Mouse (Mus musculus) left cerebral cortex, adult 11 months (tissue): ENCODE measurements around the gene Capn7.
A peak's percentile ranks its signal among the peaks of the same experiment; 100 is the strongest.

Experiments used
- DNase-seq: peaks from one replicate; pipeline ENCODE4 v3.0.0; 2022; ENCODE audit warnings: low spot score

Capn7 gene

DNA sequence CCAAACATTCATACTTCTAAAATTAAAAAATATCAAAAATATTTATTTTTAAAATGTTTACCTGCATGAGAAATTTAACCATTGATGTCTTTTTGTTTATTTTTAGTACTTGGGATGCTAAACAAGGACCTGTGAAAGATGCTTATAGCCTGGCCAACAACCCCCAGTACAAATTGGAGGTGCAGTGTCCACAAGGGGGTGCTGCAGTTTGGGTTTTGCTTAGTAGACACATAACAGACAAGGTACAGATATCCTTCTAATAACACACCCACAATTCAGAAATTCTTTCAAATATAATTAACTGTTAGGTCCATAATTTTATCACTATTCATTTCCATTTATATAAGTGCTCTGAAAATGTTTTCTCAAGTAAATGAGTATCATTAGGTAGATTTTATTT is 28.9 kb downstream of the Capn7 start:
- DNase-seq: no peak

DNA sequence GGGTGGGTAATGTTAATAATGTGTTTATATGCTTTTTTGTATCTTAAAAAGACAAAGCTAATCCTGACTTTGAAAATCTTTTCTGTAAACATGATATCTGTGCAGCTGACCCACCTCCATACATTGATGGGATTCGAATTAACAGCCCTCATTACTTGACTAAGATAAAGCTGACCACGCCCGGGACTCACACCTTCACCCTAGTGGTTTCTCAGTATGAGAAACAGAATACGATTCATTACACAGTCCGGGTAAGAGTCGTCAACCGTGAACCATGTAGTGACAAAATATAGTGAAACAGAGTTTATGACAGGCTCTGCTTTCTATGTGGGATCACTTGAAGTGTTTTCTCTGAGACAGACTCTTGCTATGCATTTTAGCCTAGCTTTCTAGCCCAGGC is 31.5 kb downstream of the Capn7 start:
- DNase-seq: no peak

DNA sequence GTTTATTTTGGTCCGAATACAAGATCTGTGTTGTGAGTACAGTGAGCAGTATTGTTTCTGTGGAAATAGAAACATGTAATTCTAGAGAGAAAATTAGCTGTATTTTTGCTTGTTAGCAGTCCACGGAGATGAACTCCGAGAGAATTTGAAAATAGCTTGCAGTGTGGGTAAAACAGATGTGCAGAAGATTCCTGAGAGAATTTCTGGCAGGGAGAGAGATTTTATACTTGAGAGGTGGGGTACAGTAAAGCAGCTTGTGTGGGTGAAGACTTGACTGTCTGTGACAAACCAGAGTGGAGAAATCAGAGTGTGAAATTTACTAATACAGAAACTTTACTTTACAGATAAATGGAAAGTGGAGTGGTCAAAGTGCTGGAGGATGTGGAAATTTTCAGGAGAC is 32.9 kb downstream of the Capn7 start:
- no peak for DNase-seq

DNA sequence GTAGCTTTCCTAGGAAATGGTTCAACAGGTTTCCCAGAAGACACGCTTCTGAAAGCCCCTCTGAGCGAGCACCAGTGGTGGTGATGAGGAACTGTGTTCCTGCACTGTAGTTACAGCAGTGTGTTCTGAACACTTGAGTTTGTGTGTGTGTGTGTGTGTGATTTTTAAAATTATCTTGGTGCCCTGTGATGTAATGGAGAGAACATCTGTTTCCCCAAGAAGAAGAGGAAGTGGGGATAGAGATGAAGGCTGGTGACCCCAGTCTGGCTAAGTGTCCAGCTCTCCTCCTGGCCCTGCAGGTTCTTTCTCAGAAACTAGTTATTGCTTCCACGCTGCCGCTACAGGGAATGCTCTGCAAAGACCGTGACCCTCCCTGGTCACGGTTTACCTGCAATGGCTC is 38.0 kb downstream of the Capn7 start:
- DNase-seq: no peak

DNA sequence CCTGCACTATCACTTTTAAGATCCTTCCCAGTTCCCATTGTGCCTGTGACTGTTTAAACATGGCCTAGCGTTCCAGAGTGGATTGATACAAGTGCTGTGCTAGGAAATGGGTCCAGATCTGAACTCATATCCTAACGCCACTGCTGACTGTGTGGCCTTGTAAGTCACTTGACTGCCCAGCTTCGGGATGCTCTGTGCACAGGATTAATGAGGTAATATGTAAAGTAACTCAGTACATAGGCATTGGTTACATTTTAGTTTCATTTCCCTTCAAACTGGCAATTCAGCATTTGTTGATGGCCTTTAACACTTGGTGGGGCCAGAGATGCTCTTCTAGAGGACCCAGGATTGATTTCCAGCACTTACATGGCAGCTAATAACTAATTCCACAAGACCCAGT is 39.9 kb downstream of the Capn7 start:
- DNase-seq: no peak

DNA sequence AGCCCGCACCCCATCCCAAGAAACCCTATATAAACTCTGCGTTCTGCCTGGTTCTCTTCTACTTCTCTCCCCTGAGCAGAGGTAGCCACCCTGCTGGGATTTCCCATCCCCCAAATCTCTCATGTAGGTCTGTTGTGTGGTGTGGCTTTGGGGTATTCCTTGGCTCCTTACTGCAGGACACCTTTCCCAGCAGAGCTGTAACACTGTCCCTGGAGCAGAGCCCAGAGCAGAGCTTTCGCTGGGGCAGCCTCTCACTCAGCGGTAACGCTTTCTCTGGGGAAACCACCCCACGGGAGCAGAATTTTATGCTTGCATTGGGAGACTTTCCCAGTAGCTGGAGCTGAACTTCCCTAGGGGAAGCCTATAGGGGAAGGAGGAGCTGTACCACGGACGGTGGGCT is 45.8 kb downstream of the Capn7 start:
- DNase-seq: no peak

DNA sequence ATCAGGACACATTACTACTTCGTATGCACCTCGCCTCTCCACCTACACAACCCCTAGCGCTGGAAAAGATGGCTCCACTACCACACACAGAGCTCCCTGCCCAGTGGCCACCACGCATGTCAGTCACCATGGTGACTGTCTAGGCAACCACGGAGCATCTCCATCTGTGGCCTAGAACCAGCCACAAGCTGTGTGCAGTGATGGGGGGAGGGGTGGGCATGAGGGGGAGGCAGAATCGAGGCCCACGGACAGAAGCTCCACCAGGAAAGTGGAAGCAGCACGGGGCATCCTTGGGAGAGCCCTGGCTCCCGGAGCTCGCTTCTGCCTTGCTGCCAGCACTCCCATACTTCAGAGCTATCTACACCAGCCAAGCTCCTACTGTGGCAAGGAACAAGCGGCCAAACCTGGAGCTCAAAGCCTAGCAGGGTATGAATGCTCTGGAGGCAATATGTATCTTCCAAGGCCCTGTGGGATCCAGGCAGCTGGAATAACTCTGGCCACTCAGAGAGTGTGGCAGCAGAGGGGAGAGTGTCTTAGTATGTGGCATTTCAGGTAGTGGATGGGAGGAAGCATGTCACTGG is 47.1 kb downstream of the Capn7 start:
- no peak for DNase-seq

DNA sequence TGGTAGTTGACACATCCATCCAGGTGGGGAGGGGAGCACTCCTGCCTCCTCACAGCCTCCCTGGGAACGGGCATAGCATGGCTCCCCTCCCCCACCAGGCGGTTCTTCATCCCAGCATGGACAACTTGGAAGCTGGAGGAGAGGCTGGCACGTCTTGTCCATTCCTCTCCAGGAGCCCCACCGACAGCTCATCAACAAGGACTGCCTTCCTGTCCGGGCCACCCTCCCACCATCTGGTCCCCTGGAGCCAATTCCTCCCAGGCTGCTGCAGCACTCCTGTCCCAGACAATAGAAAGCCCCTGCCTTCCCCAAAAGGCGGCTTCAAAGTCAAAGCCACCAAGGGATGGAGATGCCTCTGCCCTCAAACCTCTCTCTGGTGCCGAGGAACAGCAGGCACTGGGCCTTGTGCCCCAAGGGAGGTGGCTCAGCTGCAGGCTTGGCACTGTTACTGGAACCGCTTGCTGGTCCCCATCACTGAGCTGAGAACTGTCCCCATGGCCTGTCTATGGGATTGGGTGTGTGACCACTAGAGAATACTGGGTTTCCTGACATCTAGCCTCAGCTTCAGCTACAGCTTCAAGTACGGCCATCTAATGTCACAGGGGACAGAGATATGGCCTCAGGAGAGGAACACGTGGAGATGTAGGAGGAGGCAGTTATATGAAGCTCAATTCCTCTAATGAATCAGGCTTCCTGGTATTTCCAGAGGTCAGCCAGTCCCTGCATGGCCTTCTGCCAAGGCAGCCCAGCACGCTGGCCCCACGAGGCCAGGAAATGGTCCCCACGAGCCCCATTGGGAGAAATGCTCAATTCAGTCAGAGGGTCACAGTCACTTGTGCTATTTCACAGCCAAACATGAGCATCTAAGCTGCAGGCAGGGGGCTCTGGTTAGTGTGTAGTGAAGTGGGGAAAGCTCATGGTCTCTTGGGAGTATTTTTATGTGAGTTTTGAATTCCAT is 48.2 kb downstream of the Capn7 start:
- DNase-seq: no peak

DNA sequence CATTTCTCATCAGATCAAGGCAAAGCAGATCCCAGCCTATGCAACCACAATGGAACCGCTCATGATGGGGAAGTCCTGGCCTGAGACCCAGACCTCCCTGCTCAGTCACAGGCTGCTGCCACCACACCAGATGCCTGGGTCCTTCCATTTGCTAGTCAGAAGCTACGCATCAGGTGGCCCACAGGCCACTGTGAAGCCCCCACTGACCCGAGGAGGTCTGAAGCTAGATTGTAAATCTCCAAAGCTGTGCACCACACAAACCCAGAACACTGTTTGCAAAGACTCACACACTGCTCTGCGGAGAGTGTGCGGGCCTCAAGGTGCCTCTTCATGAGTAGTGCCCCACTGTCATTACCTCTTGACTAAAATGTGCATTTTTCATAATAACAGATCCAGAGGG is 49.0 kb downstream of the Capn7 start:
- DNase-seq: no peak

DNA sequence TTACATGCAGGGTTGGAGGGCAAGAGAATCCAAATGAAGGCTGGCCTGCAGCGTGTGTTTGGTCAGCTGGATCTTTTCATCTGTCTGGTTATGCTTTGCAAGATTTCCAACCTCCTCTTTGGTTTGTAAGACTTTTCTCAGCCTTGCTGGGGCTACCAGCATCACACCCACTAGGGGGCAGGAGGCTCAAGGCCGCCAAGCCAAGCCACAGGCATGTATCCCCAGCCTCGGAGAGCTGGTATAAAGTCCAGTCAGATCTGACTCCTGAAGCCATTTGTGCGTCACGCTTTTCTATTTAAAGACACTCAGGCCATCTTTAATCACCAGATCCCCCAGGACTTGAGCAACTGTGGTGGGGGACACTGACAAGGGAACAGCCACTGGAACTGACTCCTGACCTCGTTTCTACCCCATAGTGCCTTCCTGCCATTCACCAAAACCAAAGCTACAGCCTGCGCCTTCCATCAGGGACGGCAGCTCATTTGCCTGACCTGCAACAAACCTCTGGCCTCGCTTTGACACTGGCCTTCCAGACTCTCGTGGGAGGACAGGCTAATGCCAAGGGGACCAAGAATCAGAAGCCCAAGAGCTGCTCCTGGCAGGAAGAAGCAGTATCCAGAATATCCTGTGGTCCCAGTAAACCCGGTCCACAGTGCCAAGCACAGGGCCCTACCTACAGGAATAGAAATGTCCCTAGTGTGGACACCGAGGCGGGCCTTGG is 49.7 kb downstream of the Capn7 start:
- peak; percentile 64 for DNase-seq

DNA sequence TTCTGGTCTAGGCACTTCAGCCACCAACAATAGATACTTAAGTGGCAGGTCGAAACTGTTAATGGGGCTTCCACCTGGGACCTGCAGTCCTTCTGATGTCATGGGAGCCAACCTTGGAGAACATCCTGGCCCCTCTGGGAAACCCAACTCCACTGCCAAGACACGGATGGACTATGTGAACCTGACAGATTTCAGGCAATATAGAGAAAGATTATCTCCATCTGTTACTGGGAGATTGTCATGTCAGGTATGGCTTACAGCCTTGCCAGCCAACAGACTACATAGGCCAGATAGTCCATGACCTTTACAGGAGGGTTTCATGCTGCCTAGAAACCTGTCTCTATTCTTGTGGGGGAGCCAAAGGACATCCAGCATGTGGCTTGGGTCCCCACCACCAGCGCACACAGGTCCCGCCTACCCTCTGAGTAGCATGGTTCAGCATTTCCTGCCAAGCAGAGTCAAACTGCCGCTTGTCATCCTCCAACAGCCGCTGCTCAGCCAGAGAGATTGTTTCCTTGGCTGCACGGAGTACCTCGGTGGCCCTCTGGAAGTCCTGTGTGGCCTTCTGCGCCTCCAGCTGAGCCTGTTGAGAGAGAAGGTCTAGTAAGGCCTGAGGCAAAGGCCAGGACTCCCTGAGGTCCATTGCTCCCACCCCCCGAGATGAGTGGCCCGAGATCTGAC is 51.0 kb downstream of the Capn7 start:
- no peak for DNase-seq

DNA sequence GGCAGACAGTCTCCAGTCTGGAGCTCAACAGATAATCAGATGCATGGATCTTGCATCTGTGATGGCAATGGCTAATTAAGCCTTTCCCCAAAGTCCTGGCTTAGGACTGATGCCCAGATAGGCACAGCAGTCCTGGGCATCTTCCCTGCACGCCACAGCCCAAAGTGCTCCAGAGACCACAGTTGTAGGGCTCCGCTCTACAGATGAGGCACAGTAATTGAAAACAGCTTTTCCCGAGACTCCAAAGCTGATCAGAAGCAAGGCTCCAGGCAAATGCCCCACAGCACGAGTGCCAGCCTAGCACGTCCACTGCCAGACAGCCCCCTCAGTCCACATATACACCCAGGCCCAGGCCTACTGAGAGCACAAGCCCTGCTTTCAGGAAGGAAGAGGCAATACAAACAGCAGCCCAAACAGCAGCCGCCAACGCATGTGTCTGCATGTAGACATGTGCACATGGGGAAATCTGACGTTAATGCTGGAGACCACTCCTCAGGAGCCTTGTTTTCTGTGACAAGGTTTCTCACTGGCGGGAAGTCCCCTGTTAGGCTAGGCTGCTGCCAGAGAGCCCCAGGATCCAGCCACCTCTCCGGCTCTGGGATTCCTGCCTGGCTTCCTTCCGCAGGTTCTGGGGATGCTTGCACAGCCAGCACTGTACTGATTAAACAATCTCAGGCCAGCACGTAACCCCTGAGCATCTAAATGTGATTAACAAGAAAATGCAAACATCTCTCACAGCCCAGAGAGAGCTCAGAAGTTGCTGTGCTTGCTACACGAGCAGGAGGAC is 51.8 kb downstream of the Capn7 start:
- DNase-seq: no peak

DNA sequence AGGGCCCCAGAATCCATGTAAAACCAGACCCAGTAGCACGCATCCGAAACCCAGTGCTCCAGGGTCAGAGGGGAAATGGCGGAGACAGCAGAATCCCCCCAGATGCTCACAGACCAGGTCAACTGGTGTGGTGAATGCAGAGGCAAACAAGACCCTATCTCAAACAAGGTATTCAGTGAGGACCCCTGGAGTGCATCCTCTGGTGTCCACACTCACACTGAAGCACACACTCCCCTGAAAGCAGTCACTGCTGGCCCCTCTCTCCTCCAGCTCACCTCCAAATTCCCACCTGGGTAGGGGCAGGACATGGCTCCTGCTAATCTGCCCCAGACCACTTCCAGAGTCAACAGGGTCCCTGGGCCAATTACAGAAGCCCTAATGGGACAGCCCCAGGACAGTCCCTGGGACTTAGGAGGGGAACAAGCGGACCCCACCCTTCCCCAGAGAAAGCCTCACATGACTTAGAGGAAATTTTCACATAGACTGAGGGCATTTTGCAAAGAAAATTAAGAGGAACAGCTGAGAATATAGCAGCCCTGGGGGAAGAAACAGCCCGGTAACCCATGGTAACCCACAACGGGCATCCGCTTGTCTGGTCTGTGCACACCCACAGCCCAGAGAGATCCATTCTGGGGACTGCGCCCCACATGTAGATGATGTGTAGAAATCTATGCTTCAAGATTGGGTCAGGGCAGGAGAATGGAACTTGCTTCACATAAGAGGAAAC is 53.1 kb downstream of the Capn7 start:
- DNase-seq: no peak

DNA sequence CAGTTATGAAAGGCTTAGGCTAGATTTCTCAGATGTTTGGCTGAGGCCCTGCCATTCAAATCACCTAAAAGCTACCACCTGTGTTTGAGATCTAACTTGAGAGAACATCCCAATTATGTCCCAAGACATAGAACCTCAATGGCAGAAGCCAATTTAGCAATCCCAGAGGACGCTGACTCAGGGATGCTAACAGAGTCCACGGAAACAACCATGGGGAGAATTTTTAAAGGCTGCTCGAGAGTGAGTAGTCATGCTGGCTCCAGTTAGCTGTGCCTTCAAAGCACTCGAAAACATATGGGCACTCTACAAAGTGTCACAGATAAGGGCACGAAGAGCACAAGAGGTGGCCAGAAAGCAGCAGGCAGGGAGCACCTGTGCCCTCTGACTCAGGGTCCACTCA is 55.9 kb downstream of the Capn7 start:
- no peak for DNase-seq

DNA sequence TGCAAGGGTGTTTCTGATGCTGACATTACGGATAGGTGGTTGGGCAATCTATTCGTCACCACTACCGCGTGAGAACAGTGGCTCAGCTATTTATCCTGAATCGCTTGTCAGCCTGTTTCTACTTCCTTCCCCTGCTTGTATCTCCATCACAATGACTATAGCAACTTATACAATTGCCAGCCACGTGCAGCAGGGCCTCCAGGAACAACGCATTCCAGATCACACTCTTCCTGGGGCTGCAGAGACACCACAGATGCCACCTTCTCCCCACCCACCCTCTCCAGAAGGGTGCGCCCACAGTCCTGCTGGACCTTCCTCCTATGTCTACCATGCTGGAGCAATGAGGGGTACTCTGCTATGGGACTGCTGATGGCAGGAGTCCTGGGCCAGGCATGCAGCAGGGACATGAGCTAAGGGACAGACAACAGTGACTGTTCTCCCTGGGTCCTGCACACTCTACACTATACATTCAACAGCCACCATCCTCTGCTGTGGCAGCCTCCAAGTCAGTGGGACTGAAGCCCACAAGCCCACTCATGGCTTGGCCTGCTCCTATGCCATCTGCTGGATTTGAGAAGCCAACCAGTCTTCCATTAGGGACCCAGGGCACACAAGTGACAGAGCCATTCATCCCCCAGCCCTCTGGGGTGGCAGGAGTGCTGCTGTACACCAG is 56.6 kb downstream of the Capn7 start:
- peak; percentile 61 for DNase-seq

DNA sequence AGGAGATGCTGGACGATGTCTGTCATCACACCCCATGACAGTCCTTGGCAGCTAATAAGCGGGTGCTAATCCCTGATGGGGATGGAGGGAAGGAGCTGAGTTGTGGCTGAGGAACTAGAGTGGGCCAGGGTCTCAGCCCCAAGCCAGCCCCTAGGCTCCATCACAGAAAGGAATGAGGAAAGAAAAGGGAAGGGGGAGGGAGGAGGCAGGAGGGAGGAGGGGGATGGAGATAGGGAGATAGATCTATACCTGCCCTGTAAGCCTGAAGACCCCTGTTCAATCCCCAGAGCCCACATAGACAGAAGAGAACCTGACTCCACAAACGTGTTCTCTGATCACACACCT is 57.1 kb downstream of the Capn7 start:
- DNase-seq: no peak

DNA sequence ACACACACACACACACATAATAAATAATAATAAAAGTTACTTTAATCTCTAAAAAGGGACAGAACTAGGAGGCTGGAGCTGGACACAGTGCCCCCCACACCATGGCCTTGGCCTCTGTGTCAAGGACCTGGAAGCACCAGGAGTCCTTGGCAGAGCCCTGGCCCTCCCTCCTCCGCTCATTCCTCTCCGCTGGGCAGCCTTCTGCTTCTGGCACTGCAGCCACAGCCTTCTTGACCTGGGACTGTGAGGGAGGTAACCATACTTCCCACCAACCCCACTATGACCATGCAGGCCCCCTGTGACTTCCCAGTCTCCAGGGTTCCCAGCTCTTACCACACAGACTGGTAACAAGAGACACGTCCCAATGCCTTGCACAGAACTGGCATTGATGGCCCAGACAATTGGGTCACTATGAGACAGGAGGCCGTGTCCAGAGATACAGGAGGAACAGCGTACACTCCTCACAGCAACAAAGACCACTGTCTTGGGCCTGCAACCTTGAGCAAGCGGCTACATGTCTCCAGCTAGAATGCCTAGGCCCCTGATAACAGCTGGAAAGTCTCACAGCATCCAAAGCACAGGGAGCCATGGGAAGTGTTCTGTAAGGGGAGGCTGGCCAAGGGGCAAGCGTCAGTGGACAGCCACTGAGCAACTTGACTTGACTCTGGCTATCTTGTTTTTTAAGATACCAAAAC is 57.6 kb downstream of the Capn7 start:
- DNase-seq: no peak

DNA sequence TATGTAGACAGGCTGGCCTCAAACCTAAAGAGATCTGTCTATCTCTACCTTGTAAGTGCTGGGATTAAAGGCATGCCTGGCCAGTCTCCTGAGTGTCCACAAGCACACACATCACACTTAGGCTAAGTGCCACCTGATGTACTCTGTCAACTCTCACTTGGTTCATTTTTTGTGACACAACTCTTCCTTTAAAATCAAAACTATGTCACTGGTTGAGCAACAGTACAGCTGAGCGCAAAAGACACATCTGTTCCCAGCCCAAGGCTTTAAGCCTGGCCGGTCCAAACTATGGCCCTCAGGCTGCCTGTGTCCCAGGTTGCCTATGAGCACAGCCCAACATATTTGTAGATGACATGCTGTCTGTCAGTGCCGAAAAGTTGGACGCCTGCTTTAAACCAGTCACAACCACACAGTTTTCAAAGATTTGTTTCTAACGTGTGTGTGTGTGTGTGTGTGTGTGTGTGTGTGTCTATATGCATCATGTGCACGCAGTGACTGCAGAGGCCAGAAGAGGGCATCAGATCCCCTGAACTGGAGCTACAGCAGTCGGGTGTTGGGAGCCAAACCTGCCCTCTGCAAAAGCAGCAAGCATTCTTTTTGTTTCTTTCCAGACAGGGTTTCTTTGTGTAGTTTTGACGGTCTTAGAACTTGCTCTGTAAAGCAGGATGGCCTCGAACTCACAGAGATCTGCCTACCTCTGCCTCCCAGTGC is 58.5 kb downstream of the Capn7 start:
- DNase-seq: no peak

DNA sequence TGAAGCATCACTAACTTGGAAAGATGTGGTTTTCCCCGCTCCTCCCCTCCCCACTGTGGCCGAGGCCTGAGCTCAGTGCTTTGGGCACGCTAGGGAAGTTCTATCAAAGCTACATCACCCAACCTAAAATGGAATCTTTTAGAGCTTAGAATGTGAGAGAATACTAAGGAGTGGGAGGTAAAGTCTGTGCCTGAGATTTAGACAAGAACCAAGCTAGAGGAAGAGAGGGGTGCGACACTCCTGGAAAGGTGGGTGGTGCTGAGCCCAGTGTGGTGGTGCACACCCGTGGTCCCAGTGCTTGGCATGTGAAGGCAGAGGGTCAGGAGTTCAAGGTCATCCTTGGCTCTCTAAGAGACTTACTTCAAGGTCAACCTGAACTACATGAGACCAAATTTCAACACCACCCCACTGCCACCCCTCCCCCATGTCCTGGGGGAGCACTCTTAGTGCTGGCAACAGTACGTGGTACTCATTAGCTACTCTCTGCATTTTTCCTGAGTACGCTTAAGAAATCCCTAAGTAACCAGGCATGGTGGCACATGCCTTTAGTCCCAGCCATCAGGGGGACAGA is 59.3 kb downstream of the Capn7 start:
- DNase-seq: no peak
